Mouse (Mus musculus) midbrain, postnatal 0 days (tissue): Measurements from ENCODE around the gene Spns2. TPM values are rescaled to one million over a fixed set of nuclear protein-coding genes. Genes with fewer than 3 reads are reported as not detected.
"Not testable (repeated sequence)": the region's sequence is repeated elsewhere in the genome, so short reads cannot be mapped to it uniquely, and the experiment has no call there.

ENCODE experiments used
- ATAC-seq: fragments of 200-750 bp; cut with Nextera tagmentation; 2 replicates; pipeline ENCODE4 v1.8.0; 2017; ENCODE audit warnings: moderate number of reproducible peaks, mild to moderate bottlenecking, moderate TSS enrichment, moderate library complexity; ENCODE audit not compliant: low FRiP score
- DNase-seq: peaks from one replicate; pipeline ENCODE4 v3.0.0-alpha.2; 2015; ENCODE audit warnings: low spot score
- H3K27ac ChIP-seq: fragments of 300-500 bp; sonication (generic); 2 replicates; pipeline ENCODE4 v1.5.1; 2014; ENCODE audit warnings: low read depth, mild to moderate bottlenecking, low read length, mixed read lengths
- H3K27me3 ChIP-seq: fragments of 300-500 bp; sonication (generic); 2 replicates; pipeline ENCODE4 v1.6.1; 2014; ENCODE audit warnings: low read length, control low read depth, mixed read lengths; ENCODE audit not compliant: insufficient read depth
- H3K36me3 ChIP-seq: fragments of 300-500 bp; sonication (generic); 2 replicates; pipeline ENCODE4 v1.6.1; 2014; ENCODE audit warnings: low read length, control low read depth, mixed read lengths; ENCODE audit not compliant: insufficient read depth
- H3K4me1 ChIP-seq: fragments of 300-500 bp; sonication (generic); 2 replicates; pipeline ENCODE4 v1.6.1; 2014; ENCODE audit warnings: mild to moderate bottlenecking, control low read depth, antibody characterized with exemption, low read length, mixed read lengths; ENCODE audit not compliant: insufficient read depth
- H3K4me2 ChIP-seq: fragments of 300-500 bp; sonication (generic); 2 replicates; pipeline ENCODE4 v1.6.1; 2014; ENCODE audit warnings: low read depth, mild to moderate bottlenecking, low read length, mixed read lengths; ENCODE audit not compliant: poor library complexity, severe bottlenecking
- H3K4me3 ChIP-seq: fragments of 300-500 bp; sonication (generic); 2 replicates; pipeline ENCODE4 v1.5.1; 2014; ENCODE audit warnings: low read depth, mild to moderate bottlenecking, low read length, moderate library complexity
- H3K9ac ChIP-seq: fragments of 300-500 bp; sonication (generic); replicated peaks from 2 replicates; pipeline ENCODE4 v1.6.1; 2014; ENCODE audit warnings: mild to moderate bottlenecking, low read length, moderate library complexity, mixed read lengths; ENCODE audit not compliant: poor library complexity, severe bottlenecking
- H3K9me3 ChIP-seq: fragments of 300-500 bp; sonication (generic); 2 replicates; pipeline ENCODE4 v1.6.1; 2016; ENCODE audit warnings: low read length, control low read depth
- CTCF ChIP-seq: IDR thresholded peaks from 2 replicates; pipeline ENCODE4 v1.5.1; 2016; ENCODE audit warnings: antibody characterized with exemption, mild to moderate bottlenecking
- WGBS: fragments of 180-500 bp; shearing (Covaris S2); extraction: QIAGEN DNeasy Blood & Tissue Kit; methylation state at CpG from one replicate; pipeline ENCODE4 v1.1.7; 2014; 5-methylcytosine and 5-hydroxymethylcytosine counted together
- polyA plus RNA-seq: library from polyadenylated mRNA; unstranded; fragments of >200 nt; fragmentation: Nextera tagmentation; extraction: Ambion mirVana; gene quantifications from 2 replicates; pipeline ENCODE4 v1.2.1, GENCODE M21; 2015
- total RNA-seq: library from RNA; depleted of rRNA; stranded (reverse); fragments of >200 nt; gene quantifications from 2 replicates; pipeline ENCODE4 v1.2.3, GENCODE M21; 2014

Spns2 gene
- total and polyA plus RNA-seq, 2 experiments from 2014 or later, result 7.7 to 56.8 TPM

DNA sequence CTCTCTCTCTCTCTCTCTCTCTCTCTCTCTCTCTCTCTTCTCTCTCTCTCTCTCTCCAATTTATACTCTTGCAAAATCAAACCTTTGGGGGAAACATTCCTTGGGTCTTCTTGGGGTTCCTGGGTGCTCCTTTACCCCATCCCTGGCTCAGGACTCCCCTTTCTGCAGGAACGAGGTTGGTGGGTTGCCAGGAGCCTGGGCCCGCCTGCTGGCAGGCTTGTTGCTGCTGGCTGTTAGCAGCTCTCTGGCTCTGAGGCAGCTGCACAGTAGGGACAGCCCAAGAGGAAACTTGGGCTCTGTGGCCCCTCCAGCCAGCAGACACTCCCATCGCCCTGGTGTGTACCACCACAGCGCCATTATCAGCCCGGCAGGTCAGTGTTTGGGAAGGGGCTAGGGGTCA lies 53.4 kb downstream of the Spns2 start:
- DNase-seq, result no peak

DNA sequence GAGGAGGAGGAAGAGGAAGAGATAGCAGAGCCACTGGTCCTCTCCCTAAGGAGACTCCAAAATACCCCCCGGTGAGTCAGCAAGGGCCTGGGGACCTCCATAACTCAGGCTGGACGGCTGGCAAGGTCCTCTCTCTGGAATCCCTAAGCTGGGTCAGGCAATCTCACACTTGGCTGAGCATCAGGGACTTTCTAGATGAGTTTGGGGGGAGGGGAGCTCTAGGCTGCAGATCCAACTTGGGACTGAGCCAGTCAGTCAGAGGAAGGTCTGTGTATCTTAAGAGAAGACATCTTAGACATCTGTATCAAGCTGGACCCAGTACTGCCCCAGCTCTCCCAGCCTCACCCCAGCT lies 54.0 kb downstream of the Spns2 start:
- no peaks in the 10 kb centered on the region for H3K4me1 ChIP-seq
- H3K9ac ChIP-seq, result no peak overlapping the region
- H3K4me2 ChIP-seq, result no peak overlapping the region
- H3K9me3 ChIP-seq, result no peaks in the 10 kb centered on the region
- H3K4me3 ChIP-seq, result no peak overlapping the region
- 44% methylated on average over 2 of the region's 2 CpGs for WGBS
- no peaks in the 10 kb centered on the region for H3K27me3 ChIP-seq
- no peaks in the 10 kb centered on the region for H3K36me3 ChIP-seq
- no peak overlapping the region for H3K27ac ChIP-seq
- TF ChIP-seq CTCF, result no peak
- DNase-seq, result peak; percentile 27
- ATAC-seq, result no peak

More for the DNA sequence above, 53.4 kb downstream of the Spns2 start:
- no peak for ATAC-seq
- no peak overlapping the region for H3K27ac ChIP-seq
- 71% methylated on average over 5 of the region's 5 CpGs for WGBS
- TF ChIP-seq CTCF, result no peak
- H3K4me2 ChIP-seq, result no peak overlapping the region
- no peaks in the 10 kb centered on the region for H3K36me3 ChIP-seq
- no peaks in the 10 kb centered on the region for H3K27me3 ChIP-seq
- no peaks in the 10 kb centered on the region for H3K9me3 ChIP-seq
- H3K4me3 ChIP-seq, result no peak overlapping the region
- no peaks in the 10 kb centered on the region for H3K4me1 ChIP-seq
- H3K9ac ChIP-seq, result no peak overlapping the region

DNA sequence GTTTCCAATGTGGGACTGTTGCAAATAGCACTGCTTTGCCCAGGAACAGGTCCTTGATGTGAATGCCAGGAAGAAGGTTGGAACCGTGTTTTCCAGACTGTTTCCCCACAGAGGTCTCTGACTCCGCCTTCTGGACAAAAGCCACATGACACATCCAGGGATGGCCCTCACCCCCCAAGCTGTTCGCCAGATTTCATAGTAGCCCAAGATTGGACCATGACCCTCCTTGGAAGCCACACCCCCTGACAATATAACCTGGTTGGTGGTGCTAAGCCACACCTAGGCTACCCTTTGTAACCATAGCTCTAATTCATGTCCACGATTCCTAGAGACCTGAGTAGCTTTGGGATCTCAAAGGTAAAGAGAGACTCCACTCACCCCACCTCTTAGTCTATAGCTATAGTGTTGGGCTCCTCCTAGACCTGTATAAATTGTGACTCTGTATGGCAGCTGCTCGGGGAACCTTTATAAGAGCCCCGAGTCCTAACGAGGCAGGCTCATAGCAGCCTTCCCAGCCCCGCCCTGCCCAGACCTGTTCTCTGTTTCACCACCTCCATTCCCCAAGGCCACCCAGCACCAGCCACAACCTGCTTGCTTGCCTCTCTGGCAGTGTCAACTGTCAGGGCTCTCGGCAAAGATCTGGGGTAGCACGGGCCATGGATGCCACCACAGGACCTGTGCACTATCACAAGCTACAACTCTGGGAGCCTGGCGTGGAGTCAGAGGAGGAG lies 54.6 kb downstream of the Spns2 start, which contains the start of gene Ggt6:
TSS of gene Ggt6 (plus strand) at position 564 of the 731 bp plus-strand sequence.
- Histone ChIP-seq H3K27ac (no peak within 1 kb of the TSS), H3K4me1 (no peaks in the 10 kb centered on the region), H3K27me3 (no peaks in the 10 kb centered on the region), H3K9me3 (no peaks in the 10 kb centered on the region), H3K9ac (no peak within 1 kb of the TSS), H3K4me2 (no peak within 1 kb of the TSS), H3K36me3 (no peaks in the 10 kb centered on the region), H3K4me3 (no peak within 1 kb of the TSS)
- ATAC-seq (no peak), DNase-seq (no peak)
- 68% methylated on average over 11 of the region's 11 CpGs for WGBS
- TF ChIP-seq CTCF, result peak; percentile 18

DNA sequence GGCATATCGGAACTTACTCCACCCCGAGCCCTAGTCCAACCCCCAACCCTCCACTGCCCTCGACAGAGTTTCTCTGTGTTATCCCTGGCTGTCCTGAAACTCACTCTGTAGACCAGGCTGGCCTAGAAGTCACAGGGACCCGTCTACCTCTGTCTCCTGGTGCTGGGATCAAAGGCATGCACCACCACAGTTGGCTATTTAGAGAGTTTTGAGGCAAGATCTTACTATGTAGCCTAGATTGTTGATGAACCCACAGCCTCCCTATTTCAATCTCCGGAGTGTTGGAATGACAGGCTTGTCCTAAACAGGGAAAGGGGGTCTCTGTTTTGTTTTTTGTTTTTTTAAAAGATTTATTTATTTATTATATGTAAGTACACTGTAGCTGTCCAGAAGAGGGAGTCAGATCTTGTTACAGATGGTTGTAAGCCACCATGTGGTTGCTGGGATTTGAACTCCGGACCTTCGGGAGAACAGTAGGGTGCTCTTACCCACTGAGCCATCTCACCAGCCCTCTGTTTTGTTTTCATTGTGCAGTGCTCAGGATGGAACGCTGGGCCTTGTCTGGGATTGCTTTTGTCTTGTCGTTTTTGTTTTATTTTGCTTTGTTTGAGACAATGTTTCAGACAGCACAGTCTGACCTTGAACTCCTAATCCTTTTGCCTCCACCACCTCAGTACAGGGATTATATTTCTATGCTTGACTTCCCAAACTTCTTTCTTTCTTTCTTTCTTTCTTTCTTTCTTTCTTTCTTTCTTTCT lies 59.2 kb downstream of the Spns2 start:
- not testable (repeated sequence) for H3K9me3 ChIP-seq, H3K27ac ChIP-seq, ATAC-seq, H3K9ac ChIP-seq, H3K4me1 ChIP-seq, H3K27me3 ChIP-seq, H3K36me3 ChIP-seq, H3K4me3 ChIP-seq, DNase-seq, H3K4me2 ChIP-seq
- 61% methylated on average over 9 of the region's 9 CpGs for WGBS

DNA sequence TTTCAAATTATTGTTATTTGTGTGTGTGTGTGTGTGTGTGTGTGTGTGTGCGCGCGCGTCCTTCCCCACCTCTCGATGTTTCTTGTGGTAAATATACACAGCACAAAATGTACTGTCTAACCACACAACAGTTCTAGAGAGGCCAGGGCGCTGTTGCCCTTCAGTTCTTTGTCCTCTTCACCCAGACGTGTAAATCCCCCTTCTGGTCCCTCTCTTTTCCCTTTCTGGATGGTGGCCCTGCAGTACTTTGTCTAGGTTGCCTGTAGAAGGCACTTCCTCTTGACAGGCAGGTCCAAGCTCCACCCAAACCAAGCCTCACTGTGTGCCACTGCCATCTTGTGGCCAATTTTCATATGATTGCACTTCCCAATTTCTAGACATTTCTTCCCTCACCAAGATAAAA lies 60.4 kb downstream of the Spns2 start:
- Histone ChIP-seq H3K27ac (no peak overlapping the region), H3K36me3 (no peaks in the 10 kb centered on the region), H3K27me3 (no peaks in the 10 kb centered on the region), H3K4me3 (no peak overlapping the region), H3K9me3 (0 out of 2 replicates have a peak, but pooled peaks cover 3% of the 10 kb centered on the region), H3K4me2 (no peak overlapping the region), H3K9ac (no peak overlapping the region), H3K4me1 (no peaks in the 10 kb centered on the region)
- 42% methylated on average over 7 of the region's 7 CpGs for WGBS
- ATAC-seq (peak; percentile 60; the same call in 1 of the 2 replicates), DNase-seq (peak; percentile 77)
- peak; percentile 95 for TF ChIP-seq CTCF

DNA sequence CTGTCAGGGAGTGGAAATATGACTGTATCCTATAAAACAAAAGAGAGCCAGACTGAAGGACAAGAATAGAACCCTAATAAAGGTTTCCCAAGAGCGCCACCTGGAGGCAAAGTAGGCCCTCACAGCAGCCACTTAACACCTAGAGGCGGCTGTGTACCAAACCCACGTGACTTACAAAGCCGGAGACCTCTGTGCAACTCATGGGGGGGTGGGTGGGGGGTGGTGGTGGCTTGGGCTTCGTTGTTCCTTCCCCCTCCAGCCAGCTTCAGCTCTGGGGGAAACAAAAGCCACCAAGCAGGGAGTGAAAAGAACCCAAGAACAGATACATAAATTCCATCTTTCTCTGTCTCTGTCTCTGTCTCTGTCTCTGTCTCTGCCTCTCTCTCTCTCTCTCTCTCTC lies 61.0 kb downstream of the Spns2 start:
- H3K27ac ChIP-seq, result no peak overlapping the region
- H3K4me1 ChIP-seq, result no peaks in the 10 kb centered on the region
- H3K9ac ChIP-seq, result no peak overlapping the region
- TF ChIP-seq CTCF, result peak; percentile 65
- no peaks in the 10 kb centered on the region for H3K36me3 ChIP-seq
- H3K9me3 ChIP-seq, result 0 out of 2 replicates have a peak, but pooled peaks cover 3% of the 10 kb centered on the region
- no peak overlapping the region for H3K4me2 ChIP-seq
- H3K4me3 ChIP-seq, result no peak overlapping the region
- no peaks in the 10 kb centered on the region for H3K27me3 ChIP-seq
- DNase-seq (peak; percentile 80), ATAC-seq (no peak)
- 0% methylated on average over 4 of the region's 5 CpGs for WGBS
